Mouse (Mus musculus) heart, adult 2 months (tissue): ENCODE data around the gene Akap8.

Experiments used
- CTCF ChIP-seq: fragments of 200-600 bp; IDR thresholded peaks from 2 replicates; pipeline ENCODE4 v1.8.1; 2022; ENCODE audit warnings: antibody characterized with exemption, mild to moderate bottlenecking, moderate library complexity
- POLR2A ChIP-seq: fragments of 200-500 bp; IDR thresholded peaks from 2 replicates; pipeline ENCODE4 v1.6.1; 2011; ENCODE audit warnings: mild to moderate bottlenecking, low read depth, low read length, control low read depth; ENCODE audit not compliant: insufficient read depth

DNA sequence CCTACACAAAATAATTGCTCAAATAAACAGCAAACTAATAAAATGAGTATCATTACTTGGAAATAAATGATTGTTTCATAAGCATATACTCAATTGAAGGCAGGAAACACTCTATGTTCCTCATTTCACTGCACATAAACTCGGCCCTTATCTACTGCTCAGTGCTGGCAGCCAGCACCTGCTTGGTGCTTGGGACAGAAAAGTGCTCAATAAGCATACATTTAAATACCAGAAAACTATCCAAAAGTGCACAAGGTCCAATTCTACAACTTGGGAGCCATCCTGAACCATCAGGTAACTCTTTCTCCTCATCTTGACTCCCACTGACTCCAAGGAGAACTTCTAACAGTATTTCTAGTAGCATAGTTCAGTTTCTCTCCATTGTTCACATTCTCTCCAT, 53.4 kb downstream of the Akap8 start:
- no peak for TF ChIP-seq CTCF
- no peak for TF ChIP-seq POLR2A
